ENCODE assay signal across 8 mouse cellular contexts in the genomic region with DNA sequence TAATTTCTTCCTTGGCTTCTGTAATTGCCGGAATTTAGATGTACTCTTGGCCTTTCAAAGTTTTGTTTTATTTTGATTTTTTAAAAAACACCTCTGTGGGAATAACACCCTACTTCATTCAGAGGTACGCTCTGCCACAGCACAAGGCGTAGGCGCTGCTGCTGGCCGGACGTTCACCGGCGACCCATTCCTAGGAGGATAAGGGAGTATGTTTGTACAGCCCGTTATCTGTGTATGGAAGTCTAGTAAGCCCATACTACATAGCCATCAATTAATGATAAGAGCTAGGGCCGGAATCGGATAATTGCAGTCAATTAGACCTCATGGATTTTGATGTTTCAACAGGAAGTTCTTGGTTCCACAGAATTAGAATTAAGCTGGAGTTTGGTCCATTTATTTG. TPM values are rescaled to one million over a fixed set of nuclear protein-coding genes. Genes with fewer than 3 reads are reported as not detected.
DNase-seq lines count a peak whose midpoint lies in the region; ATAC-seq and TF ChIP-seq lines count a peak whose summit lies in the region.

No protein-coding gene starts in this region.

- peak overlapping the region; percentile 93 for H3K4me3 ChIP-seq in thymus, adult 2 months (ENCODE audit: control insufficient read depth, insufficient read depth, low read length)
- peak overlapping the region; percentile 94 for H3K4me3 ChIP-seq in embryonic facial prominence, embryonic 14.5 days (ENCODE audit: low read depth, low read length)
- peak overlapping the region; percentile 89 for H3K4me3 ChIP-seq in hindbrain, embryonic 12.5 days
- peak overlapping the region; percentile 83 to 96 for H3K4me3 ChIP-seq in liver, embryonic 14.5 days (ENCODE audit: insufficient read depth in 1 of 2, low read depth in 2 of 2, low read length in 2 of 2)
- H3K4me3 ChIP-seq in spleen, adult 2 months (ENCODE audit: extremely low read depth, insufficient read depth, insufficient read length): peak overlapping the region; percentile 95

- intact Hi-C loops in left cerebral cortex, postnatal 36 days (cut with DNase I): no loop called here

- H3K27ac ChIP-seq in thymus, adult 2 months (ENCODE audit: control insufficient read depth, insufficient read depth, low read length): 0 out of 2 replicates have a peak overlapping the region, but pooled peaks have one; percentile 27
- peak overlapping the region; percentile 78; the same call in 1 of the 2 replicates for H3K27ac ChIP-seq in embryonic facial prominence, embryonic 14.5 days (replicated peaks; ENCODE audit: low read depth, low read length)
- peak overlapping the region; percentile 82 for H3K27ac ChIP-seq in hindbrain, embryonic 12.5 days
- H3K27ac ChIP-seq in liver, embryonic 14.5 days: peak overlapping the region; percentile 80
- H3K27ac ChIP-seq in spleen, adult 2 months (ENCODE audit: insufficient read depth, low read length): peak overlapping the region; percentile 91; the same call in 1 of the 2 replicates

- WGBS in thymus, adult 2 months: under 1% methylated on average over 11 of the region's 11 CpGs
- 2% methylated on average over 11 of the region's 11 CpGs for WGBS in embryonic facial prominence, embryonic 14.5 days
- 4% methylated on average over 11 of the region's 11 CpGs for WGBS in hindbrain, embryonic 12.5 days
- WGBS in liver, embryonic 14.5 days (ENCODE audit: insufficient replicate concordance): under 1% methylated on average over 11 of the region's 11 CpGs
- WGBS in spleen, adult 2 months: 1% methylated on average over 11 of the region's 11 CpGs

- H3K4me1 ChIP-seq in thymus, adult 2 months (replicated peaks; ENCODE audit: control insufficient read depth, insufficient read depth, low read length): no peaks in the 10 kb centered on the region
- H3K4me1 ChIP-seq in embryonic facial prominence, embryonic 14.5 days (ENCODE audit: control insufficient read depth, insufficient read depth, low read length): no peaks in the 10 kb centered on the region; the same call in 1 of the 2 replicates
- H3K4me1 ChIP-seq in hindbrain, embryonic 12.5 days: peaks cover 9% of the 10 kb centered on the region
- H3K4me1 ChIP-seq in liver, embryonic 14.5 days (replicated peaks; ENCODE audit: control insufficient read depth in 2 of 2, insufficient read depth in 2 of 2, low read length in 1 of 2): peaks cover 0 to 4% of the 10 kb centered on the region in 2 experiments; a peak in 3 of 4 replicates
- H3K4me1 ChIP-seq in spleen, adult 2 months (ENCODE audit: control insufficient read depth, insufficient read depth, insufficient read length): no peaks in the 10 kb centered on the region

- no peaks in the 10 kb centered on the region for H3K9me3 ChIP-seq in embryonic facial prominence, embryonic 14.5 days (ENCODE audit: control insufficient read depth, low read length)
- no peaks in the 10 kb centered on the region for H3K9me3 ChIP-seq in hindbrain, embryonic 12.5 days (replicated peaks)
- no peaks in the 10 kb centered on the region for H3K9me3 ChIP-seq in liver, embryonic 14.5 days (ENCODE audit: control insufficient read depth, low read length)

- no peak for TF ChIP-seq POLR2A in thymus, adult 2 months (IDR thresholded peaks at IDR 0.05; ENCODE audit: control insufficient read depth, extremely low read depth, insufficient read depth, low read length, poor library complexity)
- no peak for TF ChIP-seq POLR2A in spleen, adult 2 months (IDR thresholded peaks at IDR 0.05; ENCODE audit: low read depth, low read length)

- peak overlapping the region; percentile 97 for H3K9ac ChIP-seq in embryonic facial prominence, embryonic 14.5 days (ENCODE audit: low read depth, low read length)
- H3K9ac ChIP-seq in hindbrain, embryonic 12.5 days: peak overlapping the region; percentile 91
- peak overlapping the region; percentile 97 for H3K9ac ChIP-seq in liver, embryonic 14.5 days (replicated peaks)

- ATAC-seq in embryonic facial prominence, embryonic 14.5 days (ENCODE audit: low read depth): no peak
- no peak for ATAC-seq in hindbrain, embryonic 12.5 days (ENCODE audit: low FRiP score)
- ATAC-seq in liver, embryonic 14.5 days (ENCODE audit: insufficient read depth): peak; percentile 77

- H3K36me3 ChIP-seq in thymus, adult 2 months (ENCODE audit: control insufficient read depth, insufficient read depth, low read length): peaks cover 3% of the 10 kb centered on the region; the same call in 1 of the 2 replicates
- peaks cover 27% of the 10 kb centered on the region for H3K36me3 ChIP-seq in embryonic facial prominence, embryonic 14.5 days (ENCODE audit: control insufficient read depth, insufficient read depth, low read length)
- peaks cover 15% of the 10 kb centered on the region for H3K36me3 ChIP-seq in hindbrain, embryonic 12.5 days
- peaks cover 9% of the 10 kb centered on the region for H3K36me3 ChIP-seq in liver, embryonic 14.5 days (replicated peaks; ENCODE audit: control insufficient read depth, insufficient read depth, low read depth)
- H3K36me3 ChIP-seq in spleen, adult 2 months (ENCODE audit: control insufficient read depth, insufficient read depth, low read length): 0 out of 2 replicates have a peak, but pooled peaks cover 2% of the 10 kb centered on the region

- H3K27me3 ChIP-seq in thymus, adult 2 months (ENCODE audit: control insufficient read depth, insufficient read depth, low read length): no peaks in the 10 kb centered on the region
- H3K27me3 ChIP-seq in embryonic facial prominence, embryonic 14.5 days (replicated peaks; ENCODE audit: control insufficient read depth, insufficient read depth, low read length): no peaks in the 10 kb centered on the region
- no peaks in the 10 kb centered on the region for H3K27me3 ChIP-seq in hindbrain, embryonic 12.5 days
- H3K27me3 ChIP-seq in liver, embryonic 14.5 days (ENCODE audit: control insufficient read depth, insufficient read depth, low read length): no peaks in the 10 kb centered on the region
- H3K27me3 ChIP-seq in spleen, adult 2 months (ENCODE audit: control insufficient read depth, insufficient read depth, low read length): peaks cover 1% of the 10 kb centered on the region; the same call in 1 of the 2 replicates

- TF ChIP-seq CTCF in thymus, adult 2 months (IDR thresholded peaks at IDR 0.05; ENCODE audit: borderline replicate concordance, control insufficient read depth, extremely low read depth, insufficient read depth, low read length, poor library complexity): no peak
- no peak for TF ChIP-seq CTCF in liver, embryonic 14.5 days (IDR thresholded peaks at IDR 0.05; ENCODE audit: low read depth)
- TF ChIP-seq CTCF in spleen, adult 2 months (IDR thresholded peaks at IDR 0.05; ENCODE audit: extremely low read depth, insufficient read depth, insufficient read length, insufficient replicate concordance): no peak

- DNase-seq in thymus, adult 2 months: peak; percentile 31
- DNase-seq in thymus, postnatal 0 days (ENCODE audit: low spot score): no peak
- DNase-seq in embryonic facial prominence, embryonic 14.5 days (ENCODE audit: low spot score): no peak
- peak; percentile 35 to 48 (median 39) for DNase-seq in liver, embryonic 14.5 days (ENCODE audit: low read depth in 3 of 3, low spot score in 3 of 3)
- DNase-seq in spleen, adult 2 months (ENCODE audit: low read depth in 1 of 2, low spot score in 2 of 2): no peak
- DNase-seq in left cerebral cortex, postnatal 36 days (ENCODE audit: low spot score in 2 of 2): no peak
- no peak for DNase-seq in urinary bladder, postnatal 14 days (ENCODE audit: low spot score)

- no peak for TF ChIP-seq EP300 in liver, embryonic 14.5 days (IDR thresholded peaks at IDR 0.05; ENCODE audit: low read depth)

- H3K4me2 ChIP-seq in embryonic facial prominence, embryonic 14.5 days (ENCODE audit: low read depth, low read length): peak overlapping the region; percentile 73
- peak overlapping the region; percentile 73 for H3K4me2 ChIP-seq in hindbrain, embryonic 12.5 days (replicated peaks)
- H3K4me2 ChIP-seq in liver, embryonic 14.5 days (ENCODE audit: low read depth): peak overlapping the region; percentile 84

RNA-seq across cellular contexts. Expression of gene Cnep1r1, which starts 0.5 kb away (rescaled TPM):
- 18.1 and 22.7 TPM in 2 replicates for polyA plus RNA-seq in thymus, adult 2 months (2012; rRNA removed)
- polyA plus RNA-seq in thymus, postnatal 0 days (2015; fragmentation: Nextera tagmentation; extraction: Ambion mirVana): 45.0 and 51.3 TPM in 2 replicates
- polyA plus RNA-seq in embryonic facial prominence, embryonic 14.5 days (2014; fragmentation: Nextera tagmentation; extraction: Ambion mirVana): 44.3 and 48.3 TPM in 2 replicates
- 49.7 and 50.9 TPM in 2 replicates for polyA plus RNA-seq in hindbrain, embryonic 12.5 days (2016; fragmentation: Nextera tagmentation; extraction: Ambion mirVana)
- 15.4 and 20.8 TPM in 2 replicates for polyA plus RNA-seq in liver, embryonic 14.5 days (2012; rRNA removed)
- 18.0 and 18.3 TPM in 2 replicates for polyA plus RNA-seq in liver, embryonic 14.5 days (2014; fragmentation: Nextera tagmentation; extraction: Ambion mirVana)
- polyA plus RNA-seq in spleen, adult 2 months (2012; rRNA removed): 6.0 and 7.3 TPM in 2 replicates
- total RNA-seq in left cerebral cortex, postnatal 36 days (2021): 10 to 100 TPM; 28.7 to 33.9 TPM

RNA-seq across cellular contexts. Expression of gene Heatr3, which starts 18.6 kb away (rescaled TPM):
- 17.6 and 17.7 TPM in 2 replicates for polyA plus RNA-seq in thymus, adult 2 months (2012; rRNA removed)
- polyA plus RNA-seq in thymus, postnatal 0 days (2015; fragmentation: Nextera tagmentation; extraction: Ambion mirVana): 29.7 and 33.6 TPM in 2 replicates
- 54.8 and 57.6 TPM in 2 replicates for polyA plus RNA-seq in embryonic facial prominence, embryonic 14.5 days (2014; fragmentation: Nextera tagmentation; extraction: Ambion mirVana)
- polyA plus RNA-seq in hindbrain, embryonic 12.5 days (2016; fragmentation: Nextera tagmentation; extraction: Ambion mirVana): 45.7 and 48.5 TPM in 2 replicates
- 13.8 and 17.3 TPM in 2 replicates for polyA plus RNA-seq in liver, embryonic 14.5 days (2012; rRNA removed)
- 23.3 and 26.8 TPM in 2 replicates for polyA plus RNA-seq in liver, embryonic 14.5 days (2014; fragmentation: Nextera tagmentation; extraction: Ambion mirVana)
- polyA plus RNA-seq in spleen, adult 2 months (2012; rRNA removed): 8.9 and 9.5 TPM in 2 replicates
- 10 to 100 TPM; 26.6 to 29.8 TPM for total RNA-seq in left cerebral cortex, postnatal 36 days (2021)

Comparison
In these comparisons a context has a peak if more than half of its experiments do, and no peak if none do; other contexts are left out.
1. DNase-seq: peak in thymus, adult 2 months (single experiment) and liver, embryonic 14.5 days (3 of 3); none in thymus, postnatal 0 days (single experiment), embryonic facial prominence, embryonic 14.5 days (single experiment), spleen, adult 2 months (0 of 2), left cerebral cortex, postnatal 36 days (0 of 2) and urinary bladder, postnatal 14 days (single experiment).
2. H3K27ac ChIP-seq: peak in every context shown above with its lines; median percentile 91 in spleen, adult 2 months; 82 in hindbrain, embryonic 12.5 days; 80 in liver, embryonic 14.5 days; 78 in embryonic facial prominence, embryonic 14.5 days; 27 in thymus, adult 2 months.
3. Peak in every context shown above with its lines, with median percentiles within 50 percentile points of each other: H3K4me3 ChIP-seq, H3K4me2 ChIP-seq and H3K9ac ChIP-seq.